Mouse (Mus musculus): ENCODE data around the gene Selplg.

Selplg gene

GRCm38 (mm10) chr5:113854494-113854893 is 22.1 kb upstream of the Selplg start:
- DNase-seq = peak; percentile 82 to 87

GRCm38 (mm10) chr5:113853541-113853940 is 21.1 kb upstream of the Selplg start:
- DNase-seq = no peak

- no peak for DNase-seq
Measured at GRCm38 (mm10) chr5:113852463-113852862, 20.0 kb upstream of the Selplg start.

- DNase-seq = no peak
Measured at GRCm38 (mm10) chr5:113850680-113851230, 18.3 kb upstream of the Selplg start.

- DNase-seq = no peak
Measured at GRCm38 (mm10) chr5:113847636-113848035, 15.2 kb upstream of the Selplg start.

GRCm38 (mm10) chr5:113846656-113847055 is 14.2 kb upstream of the Selplg start:
- no peak for DNase-seq

GRCm38 (mm10) chr5:113845627-113846026 is 13.2 kb upstream of the Selplg start:
- no peak for DNase-seq

- DNase-seq = peak; percentile 72 to 73
Measured at GRCm38 (mm10) chr5:113844721-113845120, 12.3 kb upstream of the Selplg start.

GRCm38 (mm10) chr5:113844106-113844505 is 11.7 kb upstream of the Selplg start:
- peak; percentile 58 to 65 for DNase-seq

GRCm38 (mm10) chr5:113842906-113843305 is 10.5 kb upstream of the Selplg start:
- no peak for DNase-seq

- no peak for DNase-seq
Measured at GRCm38 (mm10) chr5:113842244-113842643, 9.8 kb upstream of the Selplg start.

GRCm38 (mm10) chr5:113841243-113842225 is 9.1 kb upstream of the Selplg start:
- no peak for DNase-seq

- DNase-seq = no peak
Measured at GRCm38 (mm10) chr5:113840443-113840842, 8.0 kb upstream of the Selplg start.

GRCm38 (mm10) chr5:113836961-113837360 is 4.5 kb upstream of the Selplg start:
- DNase-seq = no peak

GRCm38 (mm10) chr5:113833316-113833947 is 988 bp upstream of the Selplg start:
- no peak for DNase-seq

GRCm38 (mm10) chr5:113831741-113832140 is 703 bp downstream of the Selplg start:
- no peak for DNase-seq

GRCm38 (mm10) chr5:113830796-113831195 is 1.6 kb downstream of the Selplg start:
- DNase-seq = no peak

GRCm38 (mm10) chr5:113830292-113830643 is 2.2 kb downstream of the Selplg start:
- peak; percentile 72 to 77 for DNase-seq

- DNase-seq = no peak
Measured at GRCm38 (mm10) chr5:113829566-113830291, 2.7 kb downstream of the Selplg start.

- DNase-seq = no peak
Measured at GRCm38 (mm10) chr5:113828481-113828880, 4.0 kb downstream of the Selplg start.

GRCm38 (mm10) chr5:113827991-113828411 is 4.4 kb downstream of the Selplg start:
- DNase-seq = no peak

GRCm38 (mm10) chr5:113826619-113827018 is 5.8 kb downstream of the Selplg start:
- DNase-seq = no peak

- no peak for DNase-seq
Measured at GRCm38 (mm10) chr5:113825558-113825957, 6.9 kb downstream of the Selplg start.
